Mouse (Mus musculus): Measurements from ENCODE around the gene Matn1.

Matn1 gene

GRCm38 (mm10) chr4:130988219-130988839, 44.1 kb downstream of the Matn1 start:
- DNase-seq, result no peak

- DNase-seq, result no peak
Observed at GRCm38 (mm10) chr4:130989146-130989545, 45.0 kb downstream of the Matn1 start.

GRCm38 (mm10) chr4:130990966-130991365, 46.8 kb downstream of the Matn1 start:
- DNase-seq, result no peak

GRCm38 (mm10) chr4:130994556-130994955, 50.4 kb downstream of the Matn1 start:
- DNase-seq, result no peak

- no peak for DNase-seq
Observed at GRCm38 (mm10) chr4:130999744-131000527, 55.8 kb downstream of the Matn1 start.

GRCm38 (mm10) chr4:131000614-131001178, 56.5 kb downstream of the Matn1 start:
- no peak for DNase-seq

Measured in embryo, embryonic 11 days (tissue).